Mouse (Mus musculus) testis, adult 2 months (tissue): ENCODE data around the gene Ccdc63.

Experiments used
- CTCF ChIP-seq: fragments of 200-500 bp; IDR thresholded peaks from 2 replicates; pipeline ENCODE4 v1.5.1; 2012; ENCODE audit warnings: low read depth, mild to moderate bottlenecking, inconsistent platforms, low read length, moderate library complexity; ENCODE audit not compliant: control insufficient read depth, insufficient read depth, insufficient replicate concordance
- POLR2A ChIP-seq: fragments of 200-500 bp; IDR thresholded peaks from 2 replicates; pipeline ENCODE4 v1.6.1; 2012; ENCODE audit warnings: low read depth, mild to moderate bottlenecking, inconsistent platforms, low read length, moderate library complexity; ENCODE audit not compliant: control insufficient read depth

- TF ChIP-seq CTCF = no peak
- TF ChIP-seq POLR2A = no peak
Measured at GRCm38 (mm10) chr5:122136508-122137408, 3.9 kb downstream of the Ccdc63 start.
